ENCODE assay signal across 10 mouse cellular contexts in the genomic region with DNA sequence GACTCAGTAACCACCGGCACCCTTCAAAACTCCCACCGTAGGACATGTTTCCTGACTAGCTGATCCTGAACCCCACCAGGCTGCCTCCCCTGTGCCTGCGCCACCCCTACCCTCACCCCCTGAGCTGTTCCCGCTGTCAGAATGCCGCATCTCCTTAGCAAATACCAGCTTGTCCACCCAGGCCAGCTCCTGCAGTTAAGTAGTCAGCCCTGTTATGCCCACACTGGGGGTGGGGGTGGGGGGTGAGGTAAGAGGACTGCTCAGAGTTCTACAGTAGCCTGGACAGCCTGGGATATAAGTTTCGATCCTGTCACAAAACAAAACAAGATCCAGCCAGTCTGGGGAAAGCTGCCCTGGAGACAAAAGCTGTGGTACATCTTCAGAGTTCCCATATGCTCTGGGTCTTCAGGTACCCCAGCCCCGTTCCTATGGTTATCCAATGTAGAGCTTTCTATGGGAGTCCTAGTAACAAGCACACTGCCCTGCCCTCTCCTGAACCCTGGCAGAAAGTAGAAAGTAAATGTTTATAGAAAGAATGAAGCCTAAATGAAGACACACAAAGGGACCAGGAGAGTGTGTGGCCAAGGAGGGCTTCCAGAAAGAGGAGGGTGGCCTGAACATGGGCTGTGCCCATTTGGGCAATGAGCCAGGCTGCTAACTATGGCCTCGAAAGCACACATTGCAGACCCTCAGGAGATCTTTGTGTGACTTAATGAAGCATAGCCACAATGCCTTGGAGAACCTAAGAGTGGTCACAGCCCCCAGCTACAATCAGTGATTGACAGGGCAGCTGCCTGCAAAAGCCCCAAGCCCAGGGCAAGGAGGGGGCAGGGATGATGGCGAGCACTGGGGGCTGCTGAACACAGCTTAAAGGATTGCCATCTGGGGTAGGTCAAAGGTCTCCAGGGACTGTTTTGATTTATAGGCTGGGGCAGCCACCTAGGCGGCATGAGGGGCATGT. TPM values are rescaled to one million over a fixed set of nuclear protein-coding genes. Genes with fewer than 3 reads are reported as not detected.
DNase-seq lines count a peak whose midpoint lies in the region; ATAC-seq lines count a peak whose summit lies in the region.
"Had no signal": no experiment of that assay in that cellular context is flagged by ENCODE, and none has a peak within 500 bp of the region (broad histone marks: within the 10 kb centered on the region; RNA-seq: fewer than 3 reads in every experiment).

No protein-coding gene starts in this region.

- H3K36me3 ChIP-seq in heart, embryonic 14.5 days (ENCODE audit: control insufficient read depth, insufficient read depth, low read length) = no peaks in the 10 kb centered on the region
- no peaks in the 10 kb centered on the region for H3K36me3 ChIP-seq in embryonic facial prominence, embryonic 15.5 days
- no peaks in the 10 kb centered on the region for H3K36me3 ChIP-seq in kidney, embryonic 15.5 days
- H3K36me3 ChIP-seq in neural tube, embryonic 12.5 days = no peaks in the 10 kb centered on the region

- no peak for ATAC-seq in heart, embryonic 14.5 days (ENCODE audit: insufficient number of reproducible peaks, insufficient read depth, low FRiP score, low read depth)
- ATAC-seq in embryonic facial prominence, embryonic 15.5 days (ENCODE audit: insufficient number of reproducible peaks, low FRiP score, low TSS enrichment, low read depth) = peak; percentile 16; the same call in 1 of the 2 replicates
- ATAC-seq in kidney, embryonic 15.5 days (replicated peaks; ENCODE audit: low FRiP score) = peak; percentile 55
- peak; percentile 85 for ATAC-seq in neural tube, embryonic 12.5 days (ENCODE audit: low FRiP score, low read depth)
- no peak for ATAC-seq in megakaryocyte, adult 5-6 weeks (ENCODE audit: poor library complexity, severe bottlenecking)

- no peak overlapping the region for H3K4me2 ChIP-seq in heart, embryonic 14.5 days (ENCODE audit: low read length)
- H3K4me2 ChIP-seq in embryonic facial prominence, embryonic 15.5 days (replicated peaks) = no peak overlapping the region
- 0 out of 2 replicates have a peak overlapping the region, but pooled peaks have one; percentile 7 for H3K4me2 ChIP-seq in kidney, embryonic 15.5 days
- peak overlapping the region; percentile 38 for H3K4me2 ChIP-seq in neural tube, embryonic 12.5 days (replicated peaks)

- 57% methylated on average over 10 of the region's 10 CpGs for WGBS in heart, embryonic 14.5 days
- WGBS in embryonic facial prominence, embryonic 15.5 days = 31% methylated on average over 10 of the region's 10 CpGs
- 27% methylated on average over 10 of the region's 10 CpGs for WGBS in kidney, embryonic 15.5 days
- 11% methylated on average over 10 of the region's 10 CpGs for WGBS in neural tube, embryonic 12.5 days

- H3K9ac ChIP-seq in heart, embryonic 14.5 days (ENCODE audit: low read length) = peak overlapping the region; percentile 47
- H3K9ac ChIP-seq in embryonic facial prominence, embryonic 15.5 days = no peak overlapping the region
- no peak overlapping the region for H3K9ac ChIP-seq in kidney, embryonic 15.5 days
- no peak overlapping the region for H3K9ac ChIP-seq in neural tube, embryonic 12.5 days

- H3K27me3 ChIP-seq in heart, embryonic 14.5 days (ENCODE audit: control insufficient read depth, insufficient read depth, low read length) = no peaks in the 10 kb centered on the region
- H3K27me3 ChIP-seq in embryonic facial prominence, embryonic 15.5 days = no peaks in the 10 kb centered on the region; the same call in 1 of the 2 replicates
- no peaks in the 10 kb centered on the region for H3K27me3 ChIP-seq in kidney, embryonic 15.5 days
- no peaks in the 10 kb centered on the region for H3K27me3 ChIP-seq in neural tube, embryonic 12.5 days (replicated peaks)

- H3K9me3 ChIP-seq in heart, embryonic 14.5 days (ENCODE audit: control insufficient read depth, low read length) = no peaks in the 10 kb centered on the region
- H3K9me3 ChIP-seq in embryonic facial prominence, embryonic 15.5 days (replicated peaks) = no peaks in the 10 kb centered on the region
- no peaks in the 10 kb centered on the region for H3K9me3 ChIP-seq in kidney, embryonic 15.5 days (replicated peaks)
- no peaks in the 10 kb centered on the region for H3K9me3 ChIP-seq in neural tube, embryonic 12.5 days
- H3K9me3 ChIP-seq: megakaryocyte, embryonic 14.5 days had no signal

- H3K27ac ChIP-seq in heart, embryonic 14.5 days (replicated peaks in 1 of 2; ENCODE audit: control insufficient read depth in 1 of 2, insufficient read depth in 1 of 2, low read depth in 2 of 2, low read length in 2 of 2) = peak overlapping the region in 1 of 2 experiments; percentile 7; a peak in 1 of 4 replicates
- H3K27ac ChIP-seq in embryonic facial prominence, embryonic 15.5 days (replicated peaks) = no peak overlapping the region
- H3K27ac ChIP-seq in kidney, embryonic 15.5 days = peak overlapping the region; percentile 80
- peak overlapping the region; percentile 82 for H3K27ac ChIP-seq in neural tube, embryonic 12.5 days

- no peak for DNase-seq in heart, adult 9 months (ENCODE audit: low spot score in 2 of 2)
- DNase-seq in spleen, postnatal 10 days (ENCODE audit: low spot score in 2 of 2) = no peak
- no peak for DNase-seq in cerebellum, adult 11 months
- DNase-seq: B cell, adult 2 months had no signal

- H3K4me1 ChIP-seq in heart, embryonic 14.5 days (ENCODE audit: control insufficient read depth in 2 of 2, insufficient read depth in 2 of 2, low read length in 2 of 2) = peaks cover 71 to 87% of the 10 kb centered on the region in 2 experiments
- H3K4me1 ChIP-seq in embryonic facial prominence, embryonic 15.5 days = peaks cover 10% of the 10 kb centered on the region; the same call in 1 of the 2 replicates
- H3K4me1 ChIP-seq in kidney, embryonic 15.5 days = peaks cover 81% of the 10 kb centered on the region
- peaks cover 79% of the 10 kb centered on the region for H3K4me1 ChIP-seq in neural tube, embryonic 12.5 days
- H3K4me1 ChIP-seq: megakaryocyte, embryonic 14.5 days had no signal

- H3K4me3 ChIP-seq in heart, embryonic 14.5 days (ENCODE audit: control insufficient read depth in 1 of 2, insufficient read depth in 1 of 2, low read depth in 1 of 2, low read length in 2 of 2) = no peak overlapping the region
- no peak overlapping the region for H3K4me3 ChIP-seq in embryonic facial prominence, embryonic 15.5 days (replicated peaks)
- H3K4me3 ChIP-seq in kidney, embryonic 15.5 days (replicated peaks) = no peak overlapping the region
- no peak overlapping the region for H3K4me3 ChIP-seq in neural tube, embryonic 12.5 days
- H3K4me3 ChIP-seq: megakaryocyte, embryonic 14.5 days had no signal

RNA-seq across cellular contexts. Expression of a gene that starts 38.3 kb away (rescaled TPM):
- polyA plus RNA-seq in heart, embryonic 14.5 days (2014; fragmentation: Nextera tagmentation; extraction: Ambion mirVana) = 41.9 and 46.3 TPM in 2 replicates
- 11.4 and 15.4 TPM in 2 replicates for polyA plus RNA-seq in embryonic facial prominence, embryonic 15.5 days (2015; fragmentation: Nextera tagmentation; extraction: Ambion mirVana)
- polyA plus RNA-seq in kidney, embryonic 15.5 days (2015; fragmentation: Nextera tagmentation; extraction: Ambion mirVana) = 56.8 and 58.0 TPM in 2 replicates
- 126 TPM in 2 replicates for polyA plus RNA-seq in neural tube, embryonic 12.5 days (2016; fragmentation: Nextera tagmentation; extraction: Ambion mirVana)
- 3.1 and 4.4 TPM in 2 replicates for total RNA-seq in megakaryocyte, adult 5-6 weeks (2015)
- 4.1 and 4.2 TPM in 2 replicates for total RNA-seq in megakaryocyte, adult 5-6 weeks (2017)

Comparison
In these comparisons a context has a peak if more than half of its experiments do, and no peak if none do; other contexts are left out.
1. ATAC-seq: peak in embryonic facial prominence, embryonic 15.5 days (single experiment), kidney, embryonic 15.5 days (single experiment) and neural tube, embryonic 12.5 days (single experiment); none in heart, embryonic 14.5 days (single experiment) and megakaryocyte, adult 5-6 weeks (single experiment).
2. H3K4me2 ChIP-seq: peak in kidney, embryonic 15.5 days (single experiment) and neural tube, embryonic 12.5 days (single experiment); none in heart, embryonic 14.5 days (single experiment) and embryonic facial prominence, embryonic 15.5 days (single experiment).